Mouse (Mus musculus) limb, embryonic 11.5 days (tissue): ENCODE results near the gene Lhb. TPM values are rescaled to one million over a fixed set of nuclear protein-coding genes. Genes with fewer than 3 reads are reported as not detected.

Experiments used
- ATAC-seq: fragments of 200-750 bp; cut with Nextera tagmentation; 2 replicates; pipeline ENCODE4 v1.8.0; 2017; ENCODE audit warnings: low read depth; ENCODE audit not compliant: insufficient number of reproducible peaks, low FRiP score, low TSS enrichment
- DNase-seq: peaks from one replicate; pipeline ENCODE4 v3.0.0-alpha.2; 2015; ENCODE audit warnings: low spot score
- H3K27ac ChIP-seq: fragments of 300-500 bp; sonication (generic); replicated peaks from 2 replicates; pipeline ENCODE4 v1.5.1; 2014; ENCODE audit warnings: low read depth, mild to moderate bottlenecking, low read length
- H3K27me3 ChIP-seq: fragments of 300-500 bp; sonication (generic); 2 replicates; pipeline ENCODE4 v1.6.1; 2014; ENCODE audit warnings: mild to moderate bottlenecking, low read length, mixed read lengths; ENCODE audit not compliant: control insufficient read depth, insufficient read depth
- H3K36me3 ChIP-seq: fragments of 300-500 bp; sonication (generic); 2 replicates; pipeline ENCODE4 v1.6.1; 2014; ENCODE audit warnings: mild to moderate bottlenecking, low read length, moderate library complexity, mixed read lengths; ENCODE audit not compliant: control insufficient read depth, insufficient read depth
- H3K4me1 ChIP-seq: fragments of 300-500 bp; sonication (generic); 2 replicates; pipeline ENCODE4 v1.6.1; 2014; ENCODE audit warnings: low read length, mixed read lengths; ENCODE audit not compliant: control insufficient read depth, insufficient read depth
- H3K4me2 ChIP-seq: fragments of 300-500 bp; sonication (generic); 2 replicates; pipeline ENCODE4 v1.6.1; 2014; ENCODE audit warnings: low read depth, mild to moderate bottlenecking, moderate library complexity; ENCODE audit not compliant: severe bottlenecking
- H3K4me3 ChIP-seq: fragments of 300-500 bp; sonication (generic); 2 replicates; pipeline ENCODE4 v1.5.1; 2014; ENCODE audit warnings: low read depth, low read length
- H3K9ac ChIP-seq: fragments of 300-500 bp; sonication (generic); 2 replicates; pipeline ENCODE4 v1.6.1; 2014; ENCODE audit warnings: mild to moderate bottlenecking, low read length
- H3K9me3 ChIP-seq: fragments of 300-500 bp; sonication (generic); 2 replicates; pipeline ENCODE4 v1.6.1; 2016; ENCODE audit warnings: low read length; ENCODE audit not compliant: control insufficient read depth
- WGBS: fragments of 180-500 bp; shearing (Covaris S2); extraction: QIAGEN DNeasy Blood & Tissue Kit; methylation state at CpG from one replicate; pipeline ENCODE4 v1.1.7; 2014; 5-methylcytosine and 5-hydroxymethylcytosine counted together
- polyA plus RNA-seq: library from polyadenylated mRNA; unstranded; fragments of >200 nt; fragmentation: Nextera tagmentation; extraction: Ambion mirVana; gene quantifications from 2 replicates; pipeline ENCODE4 v1.2.1, GENCODE M21; 2014

The Lhb gene
- polyA plus RNA-seq, 1 experiment from 2014 or later: not detected

DNA sequence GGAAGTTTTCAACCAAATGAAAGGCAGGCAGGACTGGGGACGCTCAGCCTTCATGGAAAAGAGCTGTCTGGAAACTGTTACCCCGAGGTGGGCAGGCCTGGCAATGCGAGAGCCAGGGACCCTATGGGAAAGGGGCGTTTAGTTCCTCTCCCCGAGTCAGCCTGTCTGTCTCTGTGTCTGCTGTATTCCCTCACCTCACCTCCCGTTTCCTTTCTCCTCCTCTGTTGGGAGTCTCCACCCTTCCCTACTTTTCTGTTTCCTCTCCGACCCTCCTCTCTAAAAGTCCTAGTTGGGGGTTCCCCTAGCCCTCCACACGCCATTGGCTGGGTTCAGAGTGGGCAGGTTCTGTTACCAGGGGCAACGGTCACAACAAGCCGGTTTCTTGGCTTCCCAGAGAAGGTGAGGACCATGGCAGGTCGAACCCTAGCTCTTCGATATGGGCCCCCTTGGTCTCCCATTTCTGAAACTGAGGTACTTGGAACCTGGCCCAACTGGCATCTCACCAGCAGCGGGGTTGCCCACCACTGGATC is 2.6 kb upstream of the Lhb start:
- H3K9me3 ChIP-seq: no peaks in the 10 kb centered on the region
- ATAC-seq (no peak), DNase-seq (peak; percentile 49)
- H3K36me3 ChIP-seq: peaks cover 13% of the 10 kb centered on the region
- peaks cover 22% of the 10 kb centered on the region for H3K4me1 ChIP-seq
- 0 out of 2 replicates have a peak overlapping the region, but pooled peaks have one; percentile 30 for H3K9ac ChIP-seq
- no peak overlapping the region for H3K27ac ChIP-seq
- no peak overlapping the region for H3K4me3 ChIP-seq
- 0 out of 2 replicates have a peak overlapping the region, but pooled peaks have one; percentile 7 for H3K4me2 ChIP-seq
- 9% methylated on average over 13 of the region's 13 CpGs for WGBS
- H3K27me3 ChIP-seq: peaks cover 68% of the 10 kb centered on the region

DNA sequence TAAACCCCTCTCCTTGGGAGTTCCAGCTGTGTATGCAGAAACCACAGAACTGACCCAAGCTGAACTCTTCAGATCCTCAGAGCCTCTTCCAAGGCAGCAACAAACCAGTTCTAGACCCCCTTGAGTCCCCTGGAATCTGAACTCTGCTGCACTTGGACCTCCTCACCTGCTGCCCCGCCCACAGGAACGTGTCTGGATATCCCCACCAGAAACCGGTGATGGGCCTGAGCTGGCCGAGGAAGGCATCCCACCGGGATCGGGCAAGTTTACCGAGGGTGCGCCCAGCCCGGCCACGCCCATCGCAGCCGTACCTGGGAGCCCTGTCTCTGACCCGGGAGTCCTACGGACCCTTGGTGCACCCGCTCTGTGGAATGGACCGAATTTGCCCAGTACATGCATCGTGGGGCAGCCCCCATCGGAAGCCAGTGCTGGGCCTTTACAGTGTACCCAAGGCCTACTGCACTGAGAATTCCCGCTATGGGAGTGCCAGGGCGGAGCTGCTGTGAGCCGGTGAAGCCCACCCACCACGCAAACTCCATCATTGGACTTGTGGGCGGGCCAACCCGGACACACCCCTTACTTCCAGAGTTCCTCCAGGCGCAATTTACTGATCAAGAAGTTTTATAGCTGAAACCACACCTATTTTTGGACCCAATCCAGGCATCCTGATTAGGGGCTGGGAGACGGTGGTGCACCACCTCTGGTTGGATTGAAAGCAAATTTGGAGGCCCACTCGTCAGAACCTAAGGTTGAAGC is 583 bp upstream of the Lhb start:
- peak; percentile 47 for DNase-seq
- Histone ChIP-seq H3K27me3 (peaks cover 48% of the 10 kb centered on the region), H3K36me3 (peaks cover 17% of the 10 kb centered on the region), H3K9ac (no peak overlapping the region), H3K4me1 (peaks cover 15% of the 10 kb centered on the region; the same call in 1 of the 2 replicates), H3K9me3 (no peaks in the 10 kb centered on the region), H3K27ac (no peak overlapping the region), H3K4me2 (peak overlapping the region; percentile 25), H3K4me3 (no peak overlapping the region)
- 13% methylated on average over 27 of the region's 27 CpGs for WGBS
- no peak for ATAC-seq

DNA sequence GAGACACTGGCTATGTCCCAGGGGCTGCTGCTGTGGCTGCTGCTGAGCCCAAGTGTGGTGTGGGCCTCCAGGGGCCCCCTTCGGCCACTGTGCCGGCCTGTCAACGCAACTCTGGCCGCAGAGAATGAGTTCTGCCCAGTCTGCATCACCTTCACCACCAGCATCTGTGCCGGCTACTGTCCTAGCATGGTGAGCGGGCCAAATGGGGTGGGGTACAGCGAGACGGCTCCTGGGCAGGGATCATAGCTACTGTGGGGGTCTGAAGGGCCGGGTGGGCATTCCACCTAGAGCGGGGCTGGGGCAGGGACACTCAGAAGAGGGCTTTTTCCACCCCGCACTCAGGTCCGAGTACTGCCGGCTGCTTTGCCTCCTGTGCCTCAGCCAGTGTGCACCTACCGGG is 574 bp downstream of the Lhb start:
- Histone ChIP-seq H3K4me3 (no peak overlapping the region), H3K4me2 (no peak overlapping the region), H3K27ac (no peak overlapping the region), H3K9me3 (no peaks in the 10 kb centered on the region), H3K4me1 (peaks cover 12% of the 10 kb centered on the region; the same call in 1 of the 2 replicates), H3K36me3 (peaks cover 23% of the 10 kb centered on the region), H3K9ac (no peak overlapping the region), H3K27me3 (peaks cover 36% of the 10 kb centered on the region)
- no peak for ATAC-seq
- 90% methylated on average over 14 of the region's 14 CpGs for WGBS
- DNase-seq: no peak

DNA sequence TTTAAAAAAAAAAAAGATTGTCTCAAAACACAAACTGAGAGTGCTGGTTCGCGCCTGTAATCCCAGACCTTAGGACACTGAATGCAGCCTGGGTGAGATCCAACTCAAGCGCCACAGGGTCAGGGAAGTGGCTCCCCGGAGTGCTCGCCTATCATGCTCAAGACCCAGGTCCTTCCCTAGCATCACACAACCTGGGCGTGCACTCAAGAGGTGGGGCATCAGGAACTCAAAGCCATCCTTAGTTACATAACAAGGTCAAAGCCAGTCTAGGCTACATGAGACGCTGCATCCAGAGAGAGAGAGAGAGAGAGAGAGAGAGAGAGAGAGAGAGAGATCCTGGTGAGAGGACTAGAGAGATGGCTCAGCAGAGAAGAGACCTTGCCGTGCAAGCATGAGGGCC is 5.9 kb downstream of the Lhb start:
- Histone ChIP-seq H3K4me2 (no peak overlapping the region), H3K9me3 (no peaks in the 10 kb centered on the region), H3K4me1 (no peaks in the 10 kb centered on the region), H3K36me3 (peaks cover 32% of the 10 kb centered on the region), H3K27ac (no peak overlapping the region), H3K4me3 (no peak overlapping the region), H3K9ac (no peak overlapping the region), H3K27me3 (no peaks in the 10 kb centered on the region)
- 93% methylated on average over 8 of the region's 8 CpGs for WGBS
- DNase-seq (no peak), ATAC-seq (no peak)

DNA sequence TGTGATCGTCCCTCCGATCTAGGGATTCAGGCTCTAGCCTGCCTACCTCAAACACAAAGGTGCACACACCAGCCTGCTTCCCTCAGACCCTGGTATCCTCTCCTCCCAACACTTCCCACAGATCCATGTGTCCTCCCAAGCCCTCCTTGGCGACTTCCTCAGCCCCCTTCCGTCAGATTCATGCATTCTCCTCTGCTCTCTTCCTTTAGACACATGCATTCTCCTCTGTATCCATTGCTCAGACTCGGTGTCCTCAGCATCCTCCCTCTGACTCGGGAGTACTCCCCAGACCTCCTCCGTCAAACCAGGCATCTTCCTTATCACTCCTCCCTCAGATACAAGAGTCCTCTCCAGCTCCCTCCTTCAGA is 13.2 kb downstream of the Lhb start:
- ATAC-seq (no peak), DNase-seq (no peak)
- H3K27me3 ChIP-seq: no peaks in the 10 kb centered on the region
- H3K4me1 ChIP-seq: peaks cover 36% of the 10 kb centered on the region
- 2% methylated on average over 7 of the region's 7 CpGs for WGBS
- peaks cover 6% of the 10 kb centered on the region for H3K36me3 ChIP-seq
- peak overlapping the region; percentile 55 for H3K9ac ChIP-seq
- 0 out of 2 replicates have a peak overlapping the region, but pooled peaks have one; percentile 3 for H3K27ac ChIP-seq
- H3K4me2 ChIP-seq: peak overlapping the region; percentile 92
- no peaks in the 10 kb centered on the region for H3K9me3 ChIP-seq
- peak overlapping the region; percentile 82 for H3K4me3 ChIP-seq

DNA sequence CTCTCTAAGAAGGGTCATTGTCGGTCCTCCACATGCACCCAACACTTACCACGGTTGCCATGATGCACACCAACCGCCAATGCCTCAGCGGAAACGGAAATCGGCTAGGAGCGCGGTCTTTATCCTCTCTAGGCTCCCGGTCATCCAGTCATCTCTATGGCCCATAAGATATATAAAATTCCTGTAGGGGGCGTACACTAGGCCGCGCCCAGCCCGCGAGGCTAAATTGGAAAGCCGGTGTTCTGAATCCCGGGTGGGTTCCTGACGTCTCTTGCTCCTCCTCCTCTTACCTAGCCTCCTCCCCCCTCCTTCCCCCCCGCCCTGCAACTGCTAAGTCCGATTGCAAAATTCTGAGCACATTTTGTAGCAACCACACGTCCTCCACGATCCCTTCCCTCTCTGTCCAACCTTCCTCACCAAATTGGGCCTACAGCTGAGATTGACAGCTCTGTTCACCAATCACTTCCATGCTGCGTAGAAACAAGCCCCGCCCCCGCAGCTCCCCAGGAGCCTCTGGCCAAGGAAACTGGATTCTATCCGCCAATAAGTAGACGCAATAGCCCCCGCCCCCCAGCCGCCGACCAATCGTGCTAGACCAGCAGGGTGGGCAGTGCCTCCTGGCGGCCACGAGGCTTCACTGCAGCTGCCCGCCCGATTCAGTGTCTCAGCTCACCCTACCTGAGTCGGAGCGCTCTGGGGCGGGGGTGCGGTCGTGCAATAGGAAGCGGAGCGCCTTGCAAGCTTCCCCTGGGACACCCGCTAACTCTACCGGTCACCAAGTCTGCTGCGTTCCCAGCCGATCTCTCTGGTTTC is 13.8 kb downstream of the Lhb start, which contains the start of gene Gys1:
Gene Gys1 (plus strand): TSS at position 642 of the 813 bp plus-strand sequence.
- 0% methylated on average over 45 of the region's 45 CpGs for WGBS
- peak within 1 kb of the TSS; percentile 88 for H3K9ac ChIP-seq
- H3K4me1 ChIP-seq: peaks cover 36% of the 10 kb centered on the region
- DNase-seq: peak; percentile 100
- H3K4me2 ChIP-seq: peak within 1 kb of the TSS; percentile 92
- no peaks in the 10 kb centered on the region for H3K27me3 ChIP-seq
- peak within 1 kb of the TSS; percentile 82 for H3K4me3 ChIP-seq
- H3K9me3 ChIP-seq: no peaks in the 10 kb centered on the region
- peak within 1 kb of the TSS; percentile 75 for H3K27ac ChIP-seq
- ATAC-seq: peak; percentile 94
- H3K36me3 ChIP-seq: peaks cover 3% of the 10 kb centered on the region

DNA sequence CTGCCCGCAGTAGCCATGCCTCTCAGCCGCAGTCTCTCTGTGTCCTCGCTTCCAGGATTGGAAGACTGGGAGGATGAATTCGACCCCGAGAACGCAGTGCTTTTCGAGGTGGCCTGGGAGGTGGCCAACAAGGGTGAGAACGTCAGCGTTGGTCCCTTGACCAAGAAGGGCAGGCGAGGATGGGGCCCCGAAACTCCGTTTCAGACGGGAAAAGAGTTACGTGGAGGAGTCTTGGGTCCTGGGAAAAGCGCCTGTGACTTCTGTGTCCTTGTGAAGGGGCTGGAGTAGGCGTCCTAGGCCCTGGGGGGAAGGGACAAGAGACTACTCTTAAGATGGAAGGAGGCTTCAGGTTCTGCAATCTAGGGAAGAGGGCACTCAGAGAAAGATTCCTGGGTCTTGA is 14.4 kb downstream of the Lhb start:
- Histone ChIP-seq H3K9me3 (no peaks in the 10 kb centered on the region), H3K4me1 (peaks cover 36% of the 10 kb centered on the region), H3K36me3 (peaks cover 3% of the 10 kb centered on the region), H3K27me3 (no peaks in the 10 kb centered on the region), H3K27ac (no peak overlapping the region), H3K9ac (peak overlapping the region; percentile 88), H3K4me2 (peak overlapping the region; percentile 79), H3K4me3 (peak overlapping the region; percentile 82)
- no peak for DNase-seq
- no peak for ATAC-seq
- 4% methylated on average over 16 of the region's 16 CpGs for WGBS

DNA sequence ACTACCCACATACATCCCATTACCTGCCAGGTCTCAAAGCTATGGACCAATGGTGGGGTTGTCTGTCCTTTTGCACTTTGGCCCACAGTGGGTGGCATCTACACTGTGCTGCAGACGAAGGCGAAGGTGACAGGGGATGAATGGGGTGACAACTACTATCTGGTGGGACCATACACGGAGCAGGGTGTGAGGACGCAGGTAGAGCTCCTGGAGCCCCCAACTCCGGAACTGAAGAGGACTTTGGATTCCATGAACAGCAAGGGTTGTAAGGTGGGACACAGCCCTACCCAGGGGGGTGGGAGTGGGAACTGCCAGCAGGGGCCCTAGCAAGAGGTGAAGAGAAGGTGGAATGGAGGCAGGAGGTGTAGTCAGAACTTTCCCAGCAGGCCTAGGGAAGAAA is 15.8 kb downstream of the Lhb start:
- 89% methylated on average over 5 of the region's 5 CpGs for WGBS
- no peak for ATAC-seq

More for the DNA sequence above, 15.8 kb downstream of the Lhb start:
- no peak for DNase-seq
- Histone ChIP-seq H3K36me3 (peaks cover 3% of the 10 kb centered on the region), H3K4me1 (peaks cover 36% of the 10 kb centered on the region), H3K27ac (0 out of 2 replicates have a peak overlapping the region, but pooled peaks have one; percentile 12), H3K27me3 (no peaks in the 10 kb centered on the region), H3K9ac (no peak overlapping the region), H3K4me2 (0 out of 2 replicates have a peak overlapping the region, but pooled peaks have one; percentile 36), H3K9me3 (no peaks in the 10 kb centered on the region), H3K4me3 (no peak overlapping the region)
